ENCODE assay signal across 31 mouse cellular contexts in the genomic region with DNA sequence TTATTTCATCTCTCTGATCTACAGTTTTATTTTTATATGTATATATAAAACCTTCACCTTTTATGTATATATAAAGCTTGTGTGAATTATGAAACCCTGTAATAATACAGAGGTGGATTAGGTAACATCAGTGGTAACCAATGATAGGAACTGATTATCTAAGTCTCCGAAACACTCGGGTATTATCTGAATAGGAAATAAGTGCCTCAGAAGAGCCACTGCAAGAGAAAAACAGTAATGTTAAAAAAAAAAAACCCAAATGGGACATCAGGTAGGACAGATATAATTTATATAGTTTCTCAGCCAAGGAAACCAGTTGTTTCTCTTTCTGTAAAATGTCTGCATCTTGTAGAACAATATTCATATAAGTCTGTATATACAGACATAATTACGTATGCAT.
"Had no signal": no experiment of that assay in that cellular context is flagged by ENCODE, and none has a peak within 500 bp of the region (broad histone marks: within the 10 kb centered on the region; RNA-seq: fewer than 3 reads in every experiment).

No protein-coding gene starts in this region.

- H3K27ac ChIP-seq: heart, embryonic 10.5 days; heart, embryonic 13.5 days; heart, embryonic 15.5 days; hindbrain, embryonic 10.5 days; hindbrain, embryonic 12.5 days; hindbrain, embryonic 13.5 days; hindbrain, embryonic 14.5 days; hindbrain, embryonic 15.5 days; hindbrain, postnatal 0 days; intestine, embryonic 15.5 days; kidney, embryonic 15.5 days; kidney, postnatal 0 days; layer of hippocampus, adult 2 months; left cerebral cortex, adult 2 months had no signal

- H3K9me3 ChIP-seq: heart, embryonic 10.5 days; heart, embryonic 12.5 days; heart, embryonic 13.5 days; heart, embryonic 15.5 days; hindbrain, embryonic 10.5 days; hindbrain, embryonic 12.5 days; hindbrain, embryonic 13.5 days; hindbrain, embryonic 15.5 days; intestine, embryonic 15.5 days; kidney, embryonic 15.5 days had no signal

- H3K4me3 ChIP-seq: heart, embryonic 10.5 days; heart, embryonic 12.5 days; heart, embryonic 13.5 days; heart, embryonic 15.5 days; hindbrain, embryonic 10.5 days; hindbrain, embryonic 12.5 days; hindbrain, embryonic 13.5 days; hindbrain, embryonic 15.5 days; intestine, embryonic 15.5 days; kidney, embryonic 15.5 days; layer of hippocampus, adult 2 months; left cerebral cortex, adult 2 months had no signal

- H3K9ac ChIP-seq: heart, embryonic 12.5 days; heart, embryonic 13.5 days; heart, embryonic 15.5 days; hindbrain, embryonic 12.5 days; hindbrain, embryonic 13.5 days; hindbrain, embryonic 14.5 days; hindbrain, embryonic 15.5 days; intestine, embryonic 15.5 days; kidney, embryonic 15.5 days had no signal

- DNase-seq: heart, postnatal 10 days; heart, postnatal 14 days; heart, postnatal 36 days; heart, postnatal 4 days; kidney, adult 11 months; kidney, adult 18-20 months; kidney, adult 2 months; kidney, adult 8-10 months; kidney, adult 9 months; kidney, postnatal 10 days; kidney, postnatal 14 days; kidney, postnatal 25 days; kidney, postnatal 36 days; kidney, postnatal 4 days; layer of hippocampus, adult 9-11 months; layer of hippocampus, postnatal 36 days had no signal

- H3K27me3 ChIP-seq: heart, embryonic 12.5 days; heart, embryonic 13.5 days; heart, embryonic 15.5 days; hindbrain, embryonic 12.5 days; hindbrain, embryonic 13.5 days; hindbrain, embryonic 15.5 days; intestine, embryonic 15.5 days; kidney, embryonic 15.5 days had no signal

- H3K4me1 ChIP-seq: heart, embryonic 10.5 days; heart, embryonic 12.5 days; heart, embryonic 13.5 days; heart, embryonic 15.5 days; hindbrain, embryonic 10.5 days; hindbrain, embryonic 12.5 days; hindbrain, embryonic 13.5 days; hindbrain, embryonic 15.5 days; intestine, embryonic 15.5 days; kidney, embryonic 15.5 days had no signal

- H3K36me3 ChIP-seq: heart, embryonic 10.5 days; heart, embryonic 12.5 days; heart, embryonic 13.5 days; heart, embryonic 15.5 days; hindbrain, embryonic 10.5 days; hindbrain, embryonic 12.5 days; hindbrain, embryonic 13.5 days; hindbrain, embryonic 15.5 days; intestine, embryonic 15.5 days; kidney, embryonic 15.5 days had no signal
